Mouse (Mus musculus) CH12.LX (cell line): ENCODE measurements around the gene Gsg1l. TPM values are rescaled to one million over a fixed set of nuclear protein-coding genes. Genes with fewer than 3 reads are reported as not detected.

ENCODE experiments used
- DNase-seq: peaks from one replicate; pipeline ENCODE4 v3.0.0-alpha.2; 2013; ENCODE audit errors: extremely low read depth
- H3K27ac ChIP-seq: 2 replicates; pipeline ENCODE4 v1.5.1; 2012; ENCODE audit warnings: low read depth, mild to moderate bottlenecking, control low read depth, moderate library complexity; ENCODE audit not compliant: insufficient read depth
- H3K27me3 ChIP-seq: replicated peaks from 2 replicates; pipeline ENCODE3; 2012; ENCODE audit warnings: inconsistent platforms
- H3K36me3 ChIP-seq, 2 experiments: replicated peaks in 1 of 2; 2 replicates each; pipeline versions ENCODE3 to v1.6.1; 2012; ENCODE audit warnings: inconsistent platforms in 1 of 2, low read length in 1 of 2, mild to moderate bottlenecking in 1 of 2, mixed read lengths in 1 of 2, moderate library complexity in 1 of 2; ENCODE audit not compliant: control insufficient read depth in 1 of 2, insufficient read depth in 1 of 2
- H3K4me1 ChIP-seq, 2 experiments: 2 replicates each; pipeline ENCODE4 v1.6.1; 2012; ENCODE audit warnings: inconsistent platforms in 1 of 2, moderate library complexity in 1 of 2; ENCODE audit not compliant: insufficient read depth in 2 of 2, control insufficient read depth in 1 of 2
- H3K4me2 ChIP-seq: 2 replicates; pipeline ENCODE4 v1.6.1; 2012; ENCODE audit warnings: low read depth, mild to moderate bottlenecking, control low read depth; ENCODE audit not compliant: poor library complexity, insufficient read depth, severe bottlenecking
- H3K4me3 ChIP-seq, 3 experiments: fragments of 150-350 bp in 1 of 3; sonication (generic) in 1 of 3; replicated peaks in 1 of 3; 2 replicates each; pipeline versions ENCODE3 to v1.5.1; 2011 to 2012; ENCODE audit warnings: low read depth in 2 of 3, low read length in 2 of 3, mild to moderate bottlenecking in 2 of 3, moderate library complexity in 2 of 3, control low read depth in 1 of 3, improper control_type of control experiment in 1 of 3, inconsistent platforms in 1 of 3, mixed read lengths in 1 of 3; ENCODE audit not compliant: poor library complexity in 1 of 3
- H3K79me2 ChIP-seq: replicated peaks from 2 replicates; pipeline ENCODE4 v1.6.1; 2012; ENCODE audit warnings: mild to moderate bottlenecking, moderate library complexity; ENCODE audit not compliant: control insufficient read depth, poor library complexity, insufficient read depth, severe bottlenecking; ENCODE audit errors: extremely low read depth
- H3K9ac ChIP-seq: 2 replicates; pipeline ENCODE4 v1.6.1; 2012; ENCODE audit warnings: low read depth, mild to moderate bottlenecking, control low read depth, moderate library complexity; ENCODE audit not compliant: insufficient read depth
- H3K9me3 ChIP-seq: replicated peaks from 2 replicates; pipeline ENCODE3; 2012; ENCODE audit warnings: low read length, inconsistent platforms, mixed read lengths
- CHD2 ChIP-seq: IDR thresholded peaks from 2 replicates; pipeline ENCODE4 v1.6.1; 2011; ENCODE audit warnings: low read length, improper control_type of control experiment
- CTCF ChIP-seq, 2 experiments: IDR thresholded peaks in 1 of 2; conservative IDR thresholded peaks in 1 of 2; 2 replicates each; pipeline ENCODE4 v1.5.1; 2011 to 2012; ENCODE audit warnings: low read depth in 2 of 2, low read length in 2 of 2, improper control_type of control experiment in 1 of 2, inconsistent platforms in 1 of 2, mild to moderate bottlenecking in 1 of 2, moderate library complexity in 1 of 2
- E2F4 ChIP-seq: IDR thresholded peaks from 2 replicates; pipeline ENCODE4 v1.6.1; 2011; ENCODE audit warnings: low read depth, low read length, improper control_type of control experiment; ENCODE audit not compliant: insufficient replicate concordance
- ELF1 ChIP-seq: IDR thresholded peaks from 2 replicates; pipeline ENCODE4 v1.6.1; 2014; ENCODE audit warnings: low read depth, mild to moderate bottlenecking, inconsistent platforms, low read length, improper control_type of control experiment
- GABPA ChIP-seq: IDR thresholded peaks from 2 replicates; pipeline ENCODE4 v1.6.1; 2012; ENCODE audit warnings: low read depth, low read length, improper control_type of control experiment, inconsistent platforms; ENCODE audit not compliant: insufficient replicate concordance
- HCFC1 ChIP-seq: IDR thresholded peaks from 2 replicates; pipeline ENCODE4 v1.6.1; 2012; ENCODE audit warnings: low read depth, mild to moderate bottlenecking, inconsistent platforms, low read length, improper control_type of control experiment
- JUN ChIP-seq: IDR thresholded peaks from 2 replicates; pipeline ENCODE4 v1.6.1; 2011; ENCODE audit warnings: low read depth, mild to moderate bottlenecking, low read length, improper control_type of control experiment, moderate library complexity; ENCODE audit not compliant: insufficient read depth
- MAX ChIP-seq: IDR thresholded peaks from 2 replicates; pipeline ENCODE4 v1.6.1; 2011; ENCODE audit warnings: low read length, improper control_type of control experiment
- MAZ ChIP-seq: IDR thresholded peaks from 2 replicates; pipeline ENCODE4 v1.6.1; 2012; ENCODE audit warnings: low read depth, mild to moderate bottlenecking, inconsistent platforms, low read length, improper control_type of control experiment, moderate library complexity
- MEF2A ChIP-seq: IDR thresholded peaks from 2 replicates; pipeline ENCODE4 v1.6.1; 2014; ENCODE audit warnings: low read depth, mild to moderate bottlenecking, inconsistent platforms, low read length, improper control_type of control experiment, borderline replicate concordance
- MXI1 ChIP-seq: IDR thresholded peaks from 2 replicates; pipeline ENCODE4 v1.6.1; 2011; ENCODE audit warnings: mild to moderate bottlenecking, low read depth, low read length, improper control_type of control experiment
- MYC ChIP-seq: IDR thresholded peaks from 2 replicates; pipeline ENCODE4 v1.6.1; 2011; ENCODE audit warnings: low read depth, mild to moderate bottlenecking, improper control_type of control experiment, low read length
- NELFE ChIP-seq: IDR thresholded peaks from 2 replicates; pipeline ENCODE4 v1.6.1; 2011; ENCODE audit warnings: low read depth, low read length, improper control_type of control experiment
- NRF1 ChIP-seq: IDR thresholded peaks from 2 replicates; pipeline ENCODE4 v1.6.1; 2014; ENCODE audit warnings: low read depth, mild to moderate bottlenecking, inconsistent platforms, low read length, improper control_type of control experiment, moderate library complexity
- PAX5 ChIP-seq: IDR thresholded peaks from 2 replicates; pipeline ENCODE4 v1.6.1; 2012; ENCODE audit warnings: low read length, inconsistent platforms, mixed read lengths
- POLR2A ChIP-seq: IDR thresholded peaks from 2 replicates; pipeline ENCODE4 v1.6.1; 2011; ENCODE audit warnings: low read depth, mild to moderate bottlenecking, improper control_type of control experiment, low read length
- POLR2AphosphoS2 ChIP-seq: IDR thresholded peaks from 2 replicates; pipeline ENCODE4 v1.6.1; 2011; ENCODE audit warnings: low read depth, low read length, improper control_type of control experiment
- RAD21 ChIP-seq: IDR thresholded peaks from 2 replicates; pipeline ENCODE4 v1.6.1; 2011; ENCODE audit warnings: low read depth, mild to moderate bottlenecking, low read length, improper control_type of control experiment, moderate library complexity
- SMC3 ChIP-seq: IDR thresholded peaks from 2 replicates; pipeline ENCODE4 v1.6.1; 2011; ENCODE audit warnings: low read depth, low read length, improper control_type of control experiment
- TCF12 ChIP-seq: IDR thresholded peaks from 2 replicates; pipeline ENCODE4 v1.6.1; 2014; ENCODE audit warnings: low read depth, mild to moderate bottlenecking, inconsistent platforms, low read length, improper control_type of control experiment
- USF1 ChIP-seq: IDR thresholded peaks from 2 replicates; pipeline ENCODE4 v1.6.1; 2014; ENCODE audit warnings: low read depth, mild to moderate bottlenecking, inconsistent platforms, low read length, improper control_type of control experiment
- USF2 ChIP-seq: conservative IDR thresholded peaks from 2 replicates; pipeline ENCODE4 v1.6.1; 2011; ENCODE audit warnings: low read depth, low read length, improper control_type of control experiment
- ZC3H11A ChIP-seq: IDR thresholded peaks from 2 replicates; pipeline ENCODE4 v1.6.1; 2012; ENCODE audit warnings: low read depth, mild to moderate bottlenecking, inconsistent platforms, low read length, improper control_type of control experiment
- ZKSCAN1 ChIP-seq: IDR thresholded peaks from 2 replicates; pipeline ENCODE4 v1.6.1; 2012; ENCODE audit warnings: low read depth, inconsistent platforms, low read length, improper control_type of control experiment, borderline replicate concordance
- ZMIZ1 ChIP-seq: IDR thresholded peaks from 2 replicates; pipeline ENCODE4 v1.6.1; 2012; ENCODE audit warnings: low read depth, mild to moderate bottlenecking, inconsistent platforms, low read length, improper control_type of control experiment
- ZNF384 ChIP-seq: IDR thresholded peaks from 2 replicates; pipeline ENCODE4 v1.6.1; 2012; ENCODE audit warnings: low read depth, low read length, improper control_type of control experiment, inconsistent platforms
- dilution Hi-C: fragments of 300-500 bp; cut with MboI; formaldehyde crosslinking; loops from 2 replicates; pipeline ENCODE4 v1.14.3; 2020; ENCODE audit warnings: low sequenced_read_pairs; ENCODE audit not compliant: extremely low pct_unique_long_range_greater_than_20kb, extremely low pct_ligation_motif_present
- in situ Hi-C: fragments of 300-500 bp; cut with MboI; formaldehyde crosslinking; loops from 3 replicates; pipeline ENCODE4 v1.14.3; 2019; ENCODE audit warnings: low sequenced_read_pairs, low pct_ligation_motif_present, low pct_unique_long_range_greater_than_20kb, mixed read lengths
- polyA plus RNA-seq: library from polyadenylated mRNA; unstranded; fragments of >175 nt; gene quantifications from 2 replicates; pipeline ENCODE4 v1.2.1, GENCODE M21; 2012; ENCODE audit warnings: low read depth; ENCODE audit not compliant: insufficient read length
- total RNA-seq, 2 experiments: library from RNA; depleted of rRNA; stranded (reverse); fragments of 300-350 nt in 1 of 2; fragments of >200 nt in 1 of 2; gene quantifications; 2 replicates each; pipeline ENCODE4 v1.2.3; 2012 to 2014

The Gsg1l gene
- total and polyA plus RNA-seq, 3 experiments: not detected

GRCm38 (mm10) chr7:125959294-125960048 is 122.7 kb downstream of the Gsg1l start:
- no peaks in the 10 kb centered on the region for H3K79me2 ChIP-seq
- TF ChIP-seq MAZ: no peak
- TF ChIP-seq JUN: no peak
- TF ChIP-seq TCF12: no peak
- TF ChIP-seq MXI1: no peak
- no peak for TF ChIP-seq POLR2A
- no peak for TF ChIP-seq MYC
- TF ChIP-seq SMC3: peak; percentile 18; the same call in 1 of the 2 replicates
- no peak for TF ChIP-seq PAX5
- no peak for TF ChIP-seq ZMIZ1
- TF ChIP-seq USF1: no peak
- TF ChIP-seq MAX: no peak
- peak in 1 of 2 experiments; percentile 29; a peak in 1 of 4 replicates for TF ChIP-seq CTCF (conservative IDR thresholded peaks at IDR 0.05 in 1 of 2, IDR thresholded peaks at IDR 0.05 in 1 of 2; ENCODE audit: low read depth in 2 of 2, low read length in 2 of 2)
- H3K4me2 ChIP-seq: no peak overlapping the region
- no peaks in the 10 kb centered on the region for H3K36me3 ChIP-seq
- no peak overlapping the region for H3K4me3 ChIP-seq
- in situ Hi-C loops (no loop called here), dilution Hi-C loops (no loop called here)
- no peaks in the 10 kb centered on the region for H3K9me3 ChIP-seq
- no peak for DNase-seq
- no peaks in the 10 kb centered on the region for H3K4me1 ChIP-seq
- peaks cover 65% of the 10 kb centered on the region for H3K27me3 ChIP-seq
- no peak overlapping the region for H3K27ac ChIP-seq
- H3K9ac ChIP-seq: no peak overlapping the region

GRCm38 (mm10) chr7:125958856-125959255 is 123.4 kb downstream of the Gsg1l start:
- dilution Hi-C loops: no loop called here
- no peaks in the 10 kb centered on the region for H3K79me2 ChIP-seq

GRCm38 (mm10) chr7:125954994-125955393 is 127.2 kb downstream of the Gsg1l start:
- dilution Hi-C loops: no loop called here
- TF ChIP-seq HCFC1 (no peak), NELFE (no peak), E2F4 (no peak), SMC3 (no peak), GABPA (no peak), USF2 (no peak), ZKSCAN1 (no peak), CTCF (conservative IDR thresholded peaks at IDR 0.05 in 1 of 2, IDR thresholded peaks at IDR 0.05 in 1 of 2; ENCODE audit: low read depth in 2 of 2, low read length in 2 of 2) (no peak), MXI1 (no peak), CHD2 (no peak), NRF1 (no peak), MEF2A (no peak), ELF1 (no peak)
- TF ChIP-seq, all 38 proteins: peak for 0
- Histone ChIP-seq H3K4me2 (no peak overlapping the region), H3K27me3 (peaks cover 64% of the 10 kb centered on the region), H3K9ac (no peak overlapping the region), H3K9me3 (peaks cover 7% of the 10 kb centered on the region), H3K4me3 (no peak overlapping the region), H3K36me3 (no peaks in the 10 kb centered on the region), H3K27ac (no peak overlapping the region), H3K4me1 (no peaks in the 10 kb centered on the region), H3K79me2 (no peaks in the 10 kb centered on the region)
- in situ Hi-C loops: no loop called here
- DNase-seq: no peak

More at GRCm38 (mm10) chr7:125958856-125959255, 123.4 kb downstream of the Gsg1l start:
- H3K27ac ChIP-seq: no peak overlapping the region
- no peak overlapping the region for H3K9ac ChIP-seq
- H3K9me3 ChIP-seq: no peaks in the 10 kb centered on the region
- H3K4me1 ChIP-seq: no peaks in the 10 kb centered on the region
- H3K4me2 ChIP-seq: no peak overlapping the region
- no peak for TF ChIP-seq MEF2A
- no peak for TF ChIP-seq ZC3H11A
- TF ChIP-seq CHD2: no peak
- no peak for TF ChIP-seq ZNF384
- no peak for TF ChIP-seq RAD21
- TF ChIP-seq POLR2AphosphoS2: no peak
- in situ Hi-C loops: no loop called here
- no peak for DNase-seq
- peaks cover 68% of the 10 kb centered on the region for H3K27me3 ChIP-seq
- no peak overlapping the region for H3K4me3 ChIP-seq
- H3K36me3 ChIP-seq: no peaks in the 10 kb centered on the region
